Mouse (Mus musculus): ENCODE measurements around the gene Dennd5a. TPM values are rescaled to one million over a fixed set of nuclear protein-coding genes. Genes with fewer than 3 reads are reported as not detected.

The Dennd5a gene
- polyA plus RNA-seq, 1 experiment: 214 TPM

GRCm38 (mm10) chr7:109871232-109871631 lies 89.0 kb downstream of the Dennd5a start:
- H3K4me3 ChIP-seq (ENCODE audit: insufficient read depth, low read length): no peak overlapping the region
- no peaks in the 10 kb centered on the region for H3K4me1 ChIP-seq (ENCODE audit: control insufficient read depth, insufficient read depth, low read length)
- no peak overlapping the region for H3K27ac ChIP-seq (ENCODE audit: insufficient read depth, low read length)
- TF ChIP-seq CTCF (IDR thresholded peaks at IDR 0.05; ENCODE audit: extremely low read depth, insufficient read depth, low read length) (no peak), POLR2A (IDR thresholded peaks at IDR 0.05; ENCODE audit: extremely low read depth, insufficient read depth, low read length) (no peak)

- no peak overlapping the region for H3K27ac ChIP-seq (ENCODE audit: insufficient read depth, low read length)
- TF ChIP-seq CTCF (IDR thresholded peaks at IDR 0.05; ENCODE audit: extremely low read depth, insufficient read depth, low read length) (peak; percentile 31), POLR2A (IDR thresholded peaks at IDR 0.05; ENCODE audit: extremely low read depth, insufficient read depth, low read length) (no peak)
- H3K4me1 ChIP-seq (ENCODE audit: control insufficient read depth, insufficient read depth, low read length): no peaks in the 10 kb centered on the region
- H3K4me3 ChIP-seq (ENCODE audit: insufficient read depth, low read length): no peak overlapping the region
These were observed 91.8 kb downstream of the Dennd5a start for GRCm38 (mm10) chr7:109868498-109868897.

GRCm38 (mm10) chr7:109866643-109867042 lies 93.6 kb downstream of the Dennd5a start:
- Histone ChIP-seq H3K27ac (ENCODE audit: insufficient read depth, low read length) (no peak overlapping the region), H3K4me3 (ENCODE audit: insufficient read depth, low read length) (no peak overlapping the region), H3K4me1 (ENCODE audit: control insufficient read depth, insufficient read depth, low read length) (no peaks in the 10 kb centered on the region)
- TF ChIP-seq POLR2A (IDR thresholded peaks at IDR 0.05; ENCODE audit: extremely low read depth, insufficient read depth, low read length): no peak
- no peak for TF ChIP-seq CTCF (IDR thresholded peaks at IDR 0.05; ENCODE audit: extremely low read depth, insufficient read depth, low read length)

- H3K4me3 ChIP-seq (ENCODE audit: insufficient read depth, low read length): peak within 1 kb of the TSS; percentile 33
- H3K4me1 ChIP-seq (ENCODE audit: control insufficient read depth, insufficient read depth, low read length): no peaks in the 10 kb centered on the region
- TF ChIP-seq POLR2A (IDR thresholded peaks at IDR 0.05; ENCODE audit: extremely low read depth, insufficient read depth, low read length) (no peak), CTCF (IDR thresholded peaks at IDR 0.05; ENCODE audit: extremely low read depth, insufficient read depth, low read length) (no peak)
- H3K27ac ChIP-seq (ENCODE audit: insufficient read depth, low read length): no peak within 1 kb of the TSS
These were observed 94.7 kb downstream of the Dennd5a start, which contains the start of gene Scube2 for GRCm38 (mm10) chr7:109865370-109866229. Gene Scube2, minus strand, starts transcription at chr7:109865679.

- H3K4me3 ChIP-seq (ENCODE audit: insufficient read depth, low read length): no peak overlapping the region
- no peaks in the 10 kb centered on the region for H3K4me1 ChIP-seq (ENCODE audit: control insufficient read depth, insufficient read depth, low read length)
- TF ChIP-seq CTCF (IDR thresholded peaks at IDR 0.05; ENCODE audit: extremely low read depth, insufficient read depth, low read length): no peak
- no peak for TF ChIP-seq POLR2A (IDR thresholded peaks at IDR 0.05; ENCODE audit: extremely low read depth, insufficient read depth, low read length)
- H3K27ac ChIP-seq (ENCODE audit: insufficient read depth, low read length): no peak overlapping the region
These were observed 96.7 kb downstream of the Dennd5a start for GRCm38 (mm10) chr7:109863561-109863960.

- no peak for TF ChIP-seq POLR2A (IDR thresholded peaks at IDR 0.05; ENCODE audit: extremely low read depth, insufficient read depth, low read length)
- TF ChIP-seq CTCF (IDR thresholded peaks at IDR 0.05; ENCODE audit: extremely low read depth, insufficient read depth, low read length): no peak
- Histone ChIP-seq H3K4me1 (ENCODE audit: control insufficient read depth, insufficient read depth, low read length) (no peaks in the 10 kb centered on the region), H3K27ac (ENCODE audit: insufficient read depth, low read length) (no peak overlapping the region), H3K4me3 (ENCODE audit: insufficient read depth, low read length) (no peak overlapping the region)
These were observed 100.1 kb downstream of the Dennd5a start for GRCm38 (mm10) chr7:109860162-109860561.

GRCm38 (mm10) chr7:109859354-109859753 lies 100.9 kb downstream of the Dennd5a start:
- Histone ChIP-seq H3K4me1 (ENCODE audit: control insufficient read depth, insufficient read depth, low read length) (no peaks in the 10 kb centered on the region), H3K27ac (ENCODE audit: insufficient read depth, low read length) (no peak overlapping the region), H3K4me3 (ENCODE audit: insufficient read depth, low read length) (no peak overlapping the region)
- TF ChIP-seq CTCF (IDR thresholded peaks at IDR 0.05; ENCODE audit: extremely low read depth, insufficient read depth, low read length): no peak
- TF ChIP-seq POLR2A (IDR thresholded peaks at IDR 0.05; ENCODE audit: extremely low read depth, insufficient read depth, low read length): no peak

- Histone ChIP-seq H3K4me1 (ENCODE audit: control insufficient read depth, insufficient read depth, low read length) (no peaks in the 10 kb centered on the region), H3K27ac (ENCODE audit: insufficient read depth, low read length) (no peak overlapping the region)
- TF ChIP-seq POLR2A (IDR thresholded peaks at IDR 0.05; ENCODE audit: extremely low read depth, insufficient read depth, low read length) (no peak), CTCF (IDR thresholded peaks at IDR 0.05; ENCODE audit: extremely low read depth, insufficient read depth, low read length) (no peak)
These were observed 107.5 kb downstream of the Dennd5a start for GRCm38 (mm10) chr7:109852752-109853212.

GRCm38 (mm10) chr7:109852017-109852416 lies 108.3 kb downstream of the Dennd5a start:
- H3K4me3 ChIP-seq (ENCODE audit: insufficient read depth, low read length): no peak overlapping the region
- no peak overlapping the region for H3K27ac ChIP-seq (ENCODE audit: insufficient read depth, low read length)
- H3K4me1 ChIP-seq (ENCODE audit: control insufficient read depth, insufficient read depth, low read length): no peaks in the 10 kb centered on the region
- no peak for TF ChIP-seq POLR2A (IDR thresholded peaks at IDR 0.05; ENCODE audit: extremely low read depth, insufficient read depth, low read length)
- TF ChIP-seq CTCF (IDR thresholded peaks at IDR 0.05; ENCODE audit: extremely low read depth, insufficient read depth, low read length): no peak

More at GRCm38 (mm10) chr7:109852752-109853212, 107.5 kb downstream of the Dennd5a start:
- no peak overlapping the region for H3K4me3 ChIP-seq (ENCODE audit: insufficient read depth, low read length)

GRCm38 (mm10) chr7:109850531-109850930 lies 109.7 kb downstream of the Dennd5a start:
- no peak overlapping the region for H3K4me3 ChIP-seq (ENCODE audit: insufficient read depth, low read length)
- TF ChIP-seq POLR2A (IDR thresholded peaks at IDR 0.05; ENCODE audit: extremely low read depth, insufficient read depth, low read length) (no peak), CTCF (IDR thresholded peaks at IDR 0.05; ENCODE audit: extremely low read depth, insufficient read depth, low read length) (no peak)
- no peaks in the 10 kb centered on the region for H3K4me1 ChIP-seq (ENCODE audit: control insufficient read depth, insufficient read depth, low read length)

More at GRCm38 (mm10) chr7:109850531-109850930, 109.7 kb downstream of the Dennd5a start:
- no peak overlapping the region for H3K27ac ChIP-seq (ENCODE audit: insufficient read depth, low read length)
